ENCODE assay signal across 19 mouse cellular contexts in genomic region chr13:10554595-10554994, GRCm38 (mm10).
DNase-seq lines count a peak whose midpoint lies in the region; ATAC-seq and TF ChIP-seq lines count a peak whose summit lies in the region.
"Had no signal": no experiment of that assay in that cellular context is flagged by ENCODE, and none has a peak within 500 bp of the region (broad histone marks: within the 10 kb centered on the region; RNA-seq: fewer than 3 reads in every experiment).

No protein-coding gene starts in this region.

- H3K9ac ChIP-seq in intestine, embryonic 16.5 days (ENCODE audit: low read depth, low read length): no peak overlapping the region
- H3K9ac ChIP-seq in intestine, embryonic 15.5 days: no peak overlapping the region
- no peak overlapping the region for H3K9ac ChIP-seq in intestine, postnatal 0 days (ENCODE audit: low read depth, low read length)
- no peak overlapping the region for H3K9ac ChIP-seq in midbrain, postnatal 0 days (replicated peaks; ENCODE audit: low read length, poor library complexity, severe bottlenecking)

- 67% methylated on average over 2 of the region's 2 CpGs for WGBS in intestine, embryonic 16.5 days
- 65% methylated on average over 2 of the region's 2 CpGs for WGBS in intestine, embryonic 15.5 days
- 43% methylated on average over 2 of the region's 2 CpGs for WGBS in intestine, postnatal 0 days
- 81% methylated on average over 2 of the region's 2 CpGs for WGBS in midbrain, postnatal 0 days

- H3K27ac ChIP-seq in intestine, embryonic 16.5 days (ENCODE audit: low read length): no peak overlapping the region
- no peak overlapping the region for H3K27ac ChIP-seq in intestine, embryonic 15.5 days
- H3K27ac ChIP-seq in intestine, postnatal 0 days (ENCODE audit: low read depth, low read length): no peak overlapping the region
- no peak overlapping the region for H3K27ac ChIP-seq in midbrain, postnatal 0 days (ENCODE audit: low read depth, low read length)

- no peaks in the 10 kb centered on the region for H3K27me3 ChIP-seq in intestine, embryonic 16.5 days (replicated peaks; ENCODE audit: control insufficient read depth, insufficient read depth, low read length)
- no peaks in the 10 kb centered on the region for H3K27me3 ChIP-seq in intestine, embryonic 15.5 days (replicated peaks)
- H3K27me3 ChIP-seq in intestine, postnatal 0 days (replicated peaks; ENCODE audit: control insufficient read depth, insufficient read depth, low read length): no peaks in the 10 kb centered on the region
- no peaks in the 10 kb centered on the region for H3K27me3 ChIP-seq in midbrain, postnatal 0 days (ENCODE audit: insufficient read depth, low read length)
- H3K27me3 ChIP-seq: CH12.LX had no signal

- H3K4me3 ChIP-seq in intestine, embryonic 16.5 days (ENCODE audit: low read length): no peak overlapping the region
- no peak overlapping the region for H3K4me3 ChIP-seq in intestine, embryonic 15.5 days (replicated peaks)
- no peak overlapping the region for H3K4me3 ChIP-seq in intestine, postnatal 0 days (ENCODE audit: low read depth, low read length)
- no peak overlapping the region for H3K4me3 ChIP-seq in midbrain, postnatal 0 days (ENCODE audit: low read depth, low read length)

- H3K36me3 ChIP-seq in intestine, embryonic 16.5 days (ENCODE audit: control insufficient read depth, insufficient read depth, low read length): no peaks in the 10 kb centered on the region
- H3K36me3 ChIP-seq in intestine, embryonic 15.5 days: no peaks in the 10 kb centered on the region
- H3K36me3 ChIP-seq in intestine, postnatal 0 days (ENCODE audit: control insufficient read depth, insufficient read depth): no peaks in the 10 kb centered on the region
- H3K36me3 ChIP-seq in midbrain, postnatal 0 days (ENCODE audit: insufficient read depth, low read length): no peaks in the 10 kb centered on the region
- H3K36me3 ChIP-seq: G1E had no signal

- H3K4me2 ChIP-seq in intestine, embryonic 16.5 days (ENCODE audit: low read depth, low read length): no peak overlapping the region
- no peak overlapping the region for H3K4me2 ChIP-seq in intestine, embryonic 15.5 days (replicated peaks)
- no peak overlapping the region for H3K4me2 ChIP-seq in intestine, postnatal 0 days (replicated peaks; ENCODE audit: low read depth)
- no peak overlapping the region for H3K4me2 ChIP-seq in midbrain, postnatal 0 days (ENCODE audit: low read depth, low read length, poor library complexity, severe bottlenecking)

- peak; percentile 68 for ATAC-seq in intestine, embryonic 16.5 days
- no peak for ATAC-seq in intestine, embryonic 15.5 days
- ATAC-seq in intestine, postnatal 0 days: peak; percentile 68
- no peak for ATAC-seq in midbrain, postnatal 0 days (ENCODE audit: low FRiP score)
- ATAC-seq: activated CD4-positive, CD25-positive, alpha-beta regulatory T cell, adult 4 months; CD4-positive, CD25-positive, alpha-beta regulatory T cell, adult 4 months; Patski had no signal

- DNase-seq in midbrain, postnatal 0 days (ENCODE audit: low spot score): no peak
- DNase-seq: adrenal gland, adult 2 months; adrenal gland, adult 8-10 months; adrenal gland, postnatal 10 days; adrenal gland, postnatal 14 days; adrenal gland, postnatal 25 days; adrenal gland, postnatal 36 days; B cell, adult 2 months; cerebellum, adult 11 months; cerebellum, adult 11-12 months; cerebellum, adult 18-20 months had no signal

- no peaks in the 10 kb centered on the region for H3K4me1 ChIP-seq in intestine, embryonic 16.5 days (ENCODE audit: control insufficient read depth, insufficient read depth, low read length)
- no peaks in the 10 kb centered on the region for H3K4me1 ChIP-seq in intestine, embryonic 15.5 days (replicated peaks)
- no peaks in the 10 kb centered on the region for H3K4me1 ChIP-seq in intestine, postnatal 0 days (replicated peaks; ENCODE audit: control insufficient read depth, insufficient read depth, low read length)
- H3K4me1 ChIP-seq in midbrain, postnatal 0 days (ENCODE audit: insufficient read depth, low read length): no peaks in the 10 kb centered on the region

- no peak for TF ChIP-seq CTCF in intestine, postnatal 0 days (IDR thresholded peaks at IDR 0.05; ENCODE audit: low read depth)
- no peak for TF ChIP-seq CTCF in midbrain, postnatal 0 days (IDR thresholded peaks at IDR 0.05)

- no peaks in the 10 kb centered on the region for H3K9me3 ChIP-seq in intestine, embryonic 16.5 days (ENCODE audit: control insufficient read depth, low read length)
- H3K9me3 ChIP-seq in intestine, embryonic 15.5 days: no peaks in the 10 kb centered on the region
- no peaks in the 10 kb centered on the region for H3K9me3 ChIP-seq in intestine, postnatal 0 days (ENCODE audit: control insufficient read depth)
- no peaks in the 10 kb centered on the region for H3K9me3 ChIP-seq in midbrain, postnatal 0 days (ENCODE audit: low read length)
- H3K9me3 ChIP-seq: G1E had no signal

Comparison
In these comparisons a context has a peak if more than half of its experiments do, and no peak if none do; other contexts are left out.
1. ATAC-seq: peak in intestine, embryonic 16.5 days (single experiment) and intestine, postnatal 0 days (single experiment); none in intestine, embryonic 15.5 days (single experiment) and midbrain, postnatal 0 days (single experiment).